Mouse (Mus musculus) urinary bladder, postnatal 25 days (tissue): ENCODE measurements at regions not wholly inside any gene's neighbourhood (a gene's known extent, or its start where the extent isn't known, plus 50 kb on each side); places are given as distances from the start of the nearest gene placed in this dataset.

ENCODE experiments used
- DNase-seq: peaks from one replicate; pipeline ENCODE4 v3.0.0; 2022; ENCODE audit warnings: low spot score

DNA sequence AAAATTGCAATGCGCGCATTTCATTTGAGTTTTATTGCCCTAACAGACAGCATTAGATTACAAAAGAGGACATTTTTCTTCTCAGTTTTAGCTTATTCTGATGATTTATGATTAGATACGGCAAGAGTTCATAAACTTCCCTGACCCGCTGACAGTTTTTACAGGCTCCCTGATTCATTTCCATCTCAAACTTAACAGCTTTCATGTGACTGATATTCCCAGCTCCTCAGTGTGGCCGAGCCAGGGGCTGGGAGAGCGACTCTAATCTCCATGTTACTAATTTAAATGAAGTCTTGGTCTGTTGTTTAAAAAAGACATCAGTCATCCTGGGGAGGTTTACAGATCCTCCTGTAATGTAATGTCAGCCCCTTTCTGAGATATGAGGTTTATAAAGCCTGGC, 355.5 kb upstream of the Prox1 start:
- DNase-seq, result no peak

DNA sequence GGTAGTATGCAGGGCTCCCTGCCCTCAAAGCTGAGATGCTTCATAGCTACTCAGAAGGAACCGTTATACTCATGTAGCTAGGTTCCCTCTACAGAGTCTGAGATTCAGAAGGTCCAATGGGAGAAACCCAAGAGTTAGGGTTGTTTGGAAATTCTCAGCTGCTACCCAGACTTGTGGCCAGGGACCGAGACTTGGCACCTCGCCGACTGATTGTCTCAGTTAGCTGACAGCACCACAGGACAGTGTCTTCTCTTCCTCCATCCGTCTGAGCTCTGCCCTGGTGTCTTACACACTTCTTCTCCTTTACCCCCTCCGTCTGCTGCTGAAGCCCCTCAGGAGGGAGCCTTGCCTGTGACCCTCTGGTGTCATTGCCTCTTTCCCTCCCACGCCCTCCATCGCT, 329.6 kb upstream of the Prox1 start:
- DNase-seq, result no peak

DNA sequence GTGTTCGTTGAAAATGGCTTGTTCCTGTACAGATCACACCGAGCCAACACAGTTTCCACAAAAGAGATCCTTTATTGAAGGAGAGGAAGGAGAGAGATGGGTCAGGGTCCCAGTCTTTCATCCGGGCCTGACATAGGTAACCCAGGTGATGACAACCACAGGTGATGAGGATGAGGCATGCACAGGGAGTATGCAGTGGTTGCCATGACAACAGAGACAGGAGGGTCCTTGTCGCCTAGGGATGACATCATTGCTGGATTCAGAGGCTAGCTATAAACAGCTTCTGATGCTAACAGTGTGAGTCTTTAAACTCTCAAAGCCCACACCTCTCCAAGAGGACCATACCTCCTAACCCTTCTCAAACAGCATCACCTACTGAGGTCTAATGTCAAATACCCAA, 327.0 kb upstream of the Prox1 start:
- no peak for DNase-seq

DNA sequence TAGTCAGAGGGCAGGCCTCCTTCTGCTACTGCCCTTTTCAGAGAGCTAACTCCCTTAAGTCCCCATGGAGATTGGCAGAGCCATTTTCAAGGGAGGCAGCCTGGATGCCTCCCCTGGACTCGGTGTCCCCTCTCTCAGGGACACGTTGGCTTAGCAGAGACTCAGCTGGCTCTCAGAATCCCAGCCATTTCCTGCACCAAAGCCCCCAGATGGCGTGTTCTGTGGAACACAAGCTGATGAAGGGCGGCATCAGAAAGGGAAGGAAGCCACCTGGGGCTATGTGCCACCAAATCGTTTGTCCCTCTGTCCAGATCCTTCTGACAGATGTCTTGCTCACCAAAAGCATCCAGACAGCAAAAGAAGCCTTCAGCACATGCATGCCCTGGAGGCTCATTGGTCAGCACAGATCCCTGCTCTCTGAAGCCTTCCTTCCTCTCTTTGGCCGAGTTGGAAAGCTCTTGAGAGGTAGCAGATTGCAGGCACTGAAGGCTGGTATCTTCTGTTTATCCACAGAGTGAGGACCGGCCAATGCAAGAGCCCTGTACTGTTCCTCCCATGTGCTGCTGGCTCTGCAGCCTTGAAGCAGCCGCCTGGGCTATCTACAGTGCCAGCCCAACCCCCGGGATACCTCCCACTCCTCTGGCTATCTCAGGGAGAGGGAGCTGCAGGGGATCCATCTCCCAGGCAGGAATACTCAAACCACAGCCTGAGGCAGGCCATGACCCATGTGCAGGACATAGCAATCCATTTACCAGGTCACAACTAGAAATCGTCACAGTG, 325.4 kb upstream of the Prox1 start:
- no peak for DNase-seq

DNA sequence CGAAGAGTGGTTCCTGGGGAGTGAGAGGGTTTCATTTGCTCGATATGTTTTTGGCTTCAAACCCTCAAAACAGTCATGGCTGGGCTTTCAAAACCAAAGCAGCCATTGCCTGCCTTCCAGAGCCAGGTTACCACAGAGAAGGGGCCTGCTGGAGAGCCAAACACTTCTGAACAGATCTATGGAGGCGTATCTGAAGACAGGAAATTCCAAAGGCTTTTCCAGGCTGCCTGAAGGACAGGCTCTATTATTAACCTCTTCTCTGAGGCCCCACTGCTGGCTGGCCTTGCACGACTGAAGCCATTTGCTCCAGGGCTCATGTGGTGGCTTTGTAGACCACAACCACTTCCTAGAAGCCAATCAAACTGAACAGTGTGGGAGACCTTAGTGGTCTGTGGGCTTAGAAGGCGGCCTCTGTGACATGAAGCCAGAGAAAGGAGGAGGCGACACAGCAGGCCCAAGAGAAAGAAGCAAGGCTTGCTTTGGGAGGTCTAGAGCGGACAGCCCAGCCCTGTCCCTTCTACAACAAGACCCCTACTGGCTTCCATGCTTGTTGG, 316.1 kb upstream of the Prox1 start:
- no peak for DNase-seq

DNA sequence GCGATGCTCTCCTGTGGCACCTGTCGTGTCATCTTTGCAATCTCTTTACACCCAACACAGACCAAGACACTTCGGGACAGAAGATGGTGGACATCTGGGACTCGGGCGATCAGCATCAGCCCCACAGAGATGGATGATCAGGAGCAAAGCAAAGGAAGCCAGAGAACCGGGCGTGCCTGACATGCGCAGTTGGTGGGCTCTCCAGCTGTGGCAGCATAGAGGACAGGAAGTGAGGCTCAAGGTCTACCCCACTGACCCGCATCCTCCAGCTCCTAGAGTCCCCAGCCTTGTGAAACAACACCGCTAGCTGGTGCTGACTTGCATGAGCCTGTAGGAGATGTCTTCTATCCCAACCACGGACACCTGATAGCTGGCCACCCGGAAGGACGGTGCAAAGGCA, 312.9 kb upstream of the Prox1 start:
- no peak for DNase-seq

DNA sequence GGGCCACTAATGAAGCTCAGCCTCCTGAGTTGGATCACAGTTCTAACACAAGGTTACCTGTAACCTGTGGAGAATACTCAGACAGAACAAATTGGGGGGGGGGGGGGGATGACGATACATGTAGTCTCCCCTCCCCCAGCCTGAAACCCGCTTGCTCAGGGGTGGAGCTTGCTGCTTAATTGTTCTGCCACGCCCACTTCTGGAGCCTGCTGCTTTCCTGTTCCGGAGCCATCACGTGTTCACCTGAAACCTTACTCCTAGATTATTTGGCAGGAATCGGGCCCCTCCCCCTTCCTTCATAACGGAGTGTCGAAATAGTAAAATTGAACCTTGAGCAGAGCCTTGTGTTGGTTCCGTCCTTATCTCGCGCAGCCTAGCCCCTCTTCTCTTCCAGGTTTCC, 310.6 kb upstream of the Prox1 start:
- DNase-seq, result no peak

DNA sequence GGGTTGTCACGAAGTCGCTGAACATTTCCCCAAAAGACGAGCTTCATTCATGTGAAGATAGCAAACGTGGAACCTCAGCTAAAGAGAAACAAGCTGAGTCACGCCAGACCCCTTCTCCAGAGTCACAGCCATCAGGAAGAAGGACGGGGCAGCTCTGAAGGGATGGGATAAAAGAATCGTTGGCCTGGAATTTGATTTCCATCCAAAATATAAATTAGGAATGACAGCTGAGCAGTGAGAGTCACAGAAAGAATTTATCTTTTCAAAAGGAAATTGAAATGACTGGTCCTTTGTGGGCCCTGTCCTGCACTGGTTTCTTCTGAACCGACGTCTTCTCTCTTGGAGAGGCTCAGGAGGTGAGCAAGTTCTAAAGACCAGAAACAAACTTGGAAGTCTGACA, 310.1 kb upstream of the Prox1 start:
- no peak for DNase-seq

DNA sequence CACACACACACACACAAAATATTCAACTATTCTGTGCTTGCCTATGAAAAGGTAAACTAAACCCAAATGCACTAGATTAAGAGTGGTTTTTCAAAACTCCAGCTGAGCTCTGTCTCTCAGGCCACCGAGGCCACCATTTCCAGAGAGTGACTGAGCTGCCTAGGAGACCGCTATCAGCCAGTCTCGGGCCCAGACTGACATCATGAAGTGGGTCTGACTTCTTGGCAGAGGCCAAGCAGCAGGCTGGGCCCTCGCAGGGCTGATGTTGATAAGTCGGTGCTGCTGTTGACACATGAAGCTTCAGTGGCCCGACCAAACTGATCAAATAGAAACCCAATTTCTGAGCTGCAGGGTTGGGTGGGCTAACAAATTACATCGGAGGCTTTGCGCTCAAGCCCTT, 302.2 kb upstream of the Prox1 start:
- no peak for DNase-seq

DNA sequence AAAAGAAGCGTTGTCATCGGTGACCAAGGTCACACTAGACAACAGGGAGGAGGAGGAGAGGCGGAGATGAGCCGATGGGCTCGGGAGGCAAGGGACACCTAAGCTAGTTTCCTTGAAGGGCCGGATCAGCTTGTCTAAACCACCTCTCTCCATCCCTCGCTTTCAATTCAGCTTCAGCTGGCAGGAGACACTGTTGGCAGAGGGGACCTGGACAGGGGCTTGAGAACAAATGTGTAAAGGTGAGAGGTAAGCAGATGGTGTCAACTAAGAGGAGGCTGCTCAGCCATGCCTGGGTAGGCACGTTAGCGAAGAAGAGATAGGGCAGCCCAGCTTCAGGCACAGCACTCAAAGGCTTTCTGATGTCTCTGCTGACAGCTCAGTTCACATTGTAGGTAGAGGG, 299.8 kb upstream of the Prox1 start:
- DNase-seq, result no peak

DNA sequence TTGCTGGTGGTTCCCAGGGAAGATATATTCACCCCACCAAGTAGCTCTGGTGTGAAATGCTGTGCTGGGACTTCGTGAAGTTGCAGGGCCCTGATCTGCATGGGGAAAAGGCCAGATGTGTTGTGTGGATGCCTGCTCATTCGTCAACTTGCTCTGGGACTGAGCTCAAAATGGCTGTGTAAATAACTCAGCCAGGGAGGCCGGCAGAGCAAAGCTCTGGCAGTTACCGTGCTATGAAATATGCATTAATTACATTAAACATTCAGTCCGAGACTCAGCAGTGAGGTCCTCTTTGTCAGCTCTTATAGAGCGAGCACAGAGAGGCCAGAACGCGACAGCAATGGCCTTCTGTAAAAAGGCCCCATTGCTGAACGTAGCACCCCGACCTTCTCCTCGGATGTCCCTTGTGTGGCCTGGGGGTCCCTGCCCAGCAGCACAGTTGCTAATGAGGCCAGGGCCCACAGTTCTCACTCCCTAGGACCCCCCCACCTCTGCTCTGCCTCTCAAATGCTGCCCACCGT, 287.1 kb upstream of the Prox1 start:
- DNase-seq, result no peak

DNA sequence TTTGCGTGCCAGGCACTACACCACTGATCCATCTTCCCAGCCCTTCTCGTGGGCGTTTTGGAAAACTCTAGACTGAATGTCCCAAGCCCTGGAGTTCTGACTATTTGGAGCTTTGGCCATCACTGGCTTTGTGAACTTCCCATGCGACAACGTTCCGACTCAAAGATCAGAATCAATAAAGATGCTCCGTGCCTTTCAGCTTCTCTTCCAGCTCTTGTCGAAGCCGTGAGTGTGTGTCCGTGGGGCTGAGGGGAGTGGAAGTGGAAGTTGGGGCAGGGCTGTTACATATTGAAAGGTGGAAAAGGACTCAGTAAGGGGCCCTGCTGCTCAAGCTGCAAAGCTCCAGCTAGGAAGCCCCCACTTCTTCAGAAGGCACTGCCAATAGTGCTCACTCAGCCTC, 283.0 kb upstream of the Prox1 start:
- DNase-seq, result no peak

DNA sequence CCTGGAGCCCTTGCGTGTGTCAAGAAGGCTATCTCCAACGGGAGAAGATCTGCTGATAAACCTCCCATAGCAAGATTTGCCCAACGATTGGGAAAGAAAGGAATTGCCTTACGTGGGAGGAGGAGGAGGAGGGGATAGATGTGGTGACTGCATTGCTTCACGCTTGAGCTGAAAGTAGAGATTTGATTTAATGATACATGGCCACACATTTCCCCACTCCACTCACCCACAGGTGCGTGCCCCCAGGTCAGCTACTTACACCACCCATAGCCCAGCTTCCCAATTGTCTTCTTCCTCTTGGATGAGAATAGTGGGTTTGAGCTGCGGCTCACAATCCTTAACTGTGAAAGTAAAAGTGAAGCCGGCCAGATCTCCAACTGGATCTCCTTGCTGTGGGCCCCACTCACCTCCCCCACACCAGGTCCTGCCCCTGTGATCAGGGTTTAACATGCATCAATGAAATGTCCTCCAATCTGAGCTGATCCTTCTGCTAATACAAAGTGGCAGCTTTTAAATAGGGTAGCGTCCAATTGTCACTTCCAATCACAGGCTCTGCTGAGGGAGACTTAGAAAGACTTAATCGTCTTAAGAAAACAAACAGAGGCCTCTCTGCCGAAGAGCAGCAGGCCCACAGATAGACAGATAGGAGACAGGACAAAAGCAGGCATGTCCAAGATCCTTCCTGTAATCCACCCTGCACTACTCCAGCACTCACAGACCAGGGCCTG, 281.8 kb upstream of the Prox1 start:
- no peak for DNase-seq

DNA sequence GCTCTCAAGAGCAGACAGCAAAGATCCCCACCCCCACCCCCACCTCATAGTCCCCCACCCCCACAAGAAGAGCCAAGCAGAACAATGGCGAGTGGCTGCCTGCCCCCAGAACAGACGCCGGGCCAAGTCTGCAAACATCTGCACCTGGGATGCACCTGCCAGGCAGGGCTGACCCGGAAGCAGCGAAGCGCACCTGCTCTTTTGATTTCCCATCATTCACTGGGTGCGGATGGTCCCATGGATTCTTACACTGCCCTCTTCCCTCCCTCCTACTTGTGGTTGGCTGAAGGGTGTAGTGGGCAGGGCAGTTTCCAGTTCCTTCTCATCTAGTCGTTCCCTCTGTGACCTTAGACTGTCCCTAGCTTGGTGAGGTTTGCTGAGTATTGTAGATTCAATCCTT, 277.7 kb upstream of the Prox1 start:
- DNase-seq, result no peak

DNA sequence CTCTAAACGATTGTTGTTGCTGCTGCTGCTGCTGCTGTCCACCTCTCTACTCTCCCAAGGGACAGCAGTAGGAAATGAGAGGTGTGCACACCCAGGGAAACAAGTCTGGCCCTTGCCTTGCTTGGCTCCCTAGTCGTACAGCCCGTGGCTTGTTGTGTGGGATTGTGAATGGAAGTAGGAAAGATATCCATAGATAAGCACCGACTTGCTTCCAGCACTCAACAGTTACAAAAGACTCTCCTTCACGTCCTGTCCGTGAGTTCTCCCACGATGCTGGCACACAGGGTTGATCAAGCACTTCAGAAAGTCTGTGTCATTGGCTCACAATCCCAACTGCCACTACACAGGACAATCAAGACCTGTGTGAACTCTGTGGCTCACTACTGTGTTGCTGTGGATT, 276.7 kb upstream of the Prox1 start:
- DNase-seq, result no peak

DNA sequence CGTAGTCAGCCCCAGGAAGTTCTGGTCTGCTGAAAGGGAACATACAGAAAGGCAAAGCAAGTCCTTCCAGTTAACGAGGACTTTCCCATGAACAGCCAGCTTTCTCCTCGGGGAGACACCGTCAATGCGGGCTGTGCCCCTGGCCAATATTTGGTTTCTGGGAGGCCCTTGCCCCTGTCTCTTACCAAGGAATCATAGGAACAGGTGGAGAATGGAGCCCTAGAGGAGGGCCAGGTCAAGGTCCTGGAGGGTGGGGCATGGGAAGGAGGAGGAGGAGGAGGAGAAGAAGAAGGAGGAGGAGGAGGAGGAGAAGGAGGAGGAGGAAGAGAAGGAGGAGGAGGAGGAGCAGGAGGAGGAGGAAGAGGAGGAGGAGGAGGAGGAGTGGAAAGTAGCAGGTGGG, 276.2 kb upstream of the Prox1 start:
- DNase-seq, result no peak

DNA sequence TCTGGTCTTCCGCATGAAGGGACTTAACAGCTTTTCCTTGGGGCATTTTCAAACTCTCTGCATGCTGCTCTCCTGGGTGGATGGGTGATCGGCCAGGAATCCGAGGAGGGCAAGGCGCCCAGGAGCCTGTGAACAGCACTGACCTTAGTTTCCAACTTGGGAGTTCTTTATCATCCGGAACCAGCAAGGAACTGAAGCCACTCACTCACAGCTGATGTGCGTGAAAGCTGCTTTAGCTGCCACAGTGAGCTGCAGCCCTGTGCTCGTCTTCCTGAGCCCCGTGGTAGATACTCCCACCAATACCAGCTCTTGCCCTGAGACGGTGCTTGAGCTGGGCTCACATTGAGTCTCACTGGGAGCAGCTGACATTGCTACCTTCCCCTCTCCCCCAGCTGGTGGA, 273.9 kb upstream of the Prox1 start:
- DNase-seq, result no peak

DNA sequence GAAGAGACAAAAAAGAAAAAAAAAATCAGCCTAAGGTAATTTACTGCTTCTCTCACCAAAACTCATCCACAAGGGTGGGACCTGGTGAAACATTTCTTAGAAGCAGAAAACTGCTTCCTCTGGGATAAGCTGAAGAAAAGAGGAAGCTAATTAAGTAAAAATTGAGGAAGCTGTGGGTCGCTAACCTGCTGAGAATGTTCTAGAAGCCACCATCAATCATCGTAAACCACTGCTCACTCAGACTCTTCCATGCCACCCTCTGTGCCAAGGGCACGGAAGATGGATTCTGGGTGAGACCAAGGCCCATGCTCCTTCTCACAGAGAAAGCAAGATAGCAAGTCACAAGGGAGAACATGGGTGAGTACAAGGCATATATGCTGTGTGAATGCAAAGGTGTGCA, 272.7 kb upstream of the Prox1 start:
- DNase-seq, result no peak

DNA sequence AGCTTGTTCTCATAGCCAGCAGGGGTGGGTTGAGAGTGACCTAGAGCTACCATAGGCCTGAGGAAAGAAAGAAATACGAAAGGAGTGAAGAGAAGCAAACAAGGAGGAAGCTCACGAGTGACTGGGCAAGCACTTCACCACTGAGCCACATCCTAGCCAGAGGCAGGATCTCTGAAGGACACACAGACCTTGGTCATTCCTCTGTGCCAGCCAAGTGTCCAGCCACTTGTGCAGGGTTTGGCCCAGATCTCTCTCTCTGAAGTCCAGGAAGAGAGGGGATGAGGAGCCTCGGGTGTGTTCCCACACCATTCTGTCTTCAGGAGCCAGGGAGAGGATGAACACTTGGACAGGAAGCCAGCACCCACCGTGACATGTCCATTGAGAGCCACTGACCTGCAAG, 271.7 kb upstream of the Prox1 start:
- DNase-seq, result no peak

DNA sequence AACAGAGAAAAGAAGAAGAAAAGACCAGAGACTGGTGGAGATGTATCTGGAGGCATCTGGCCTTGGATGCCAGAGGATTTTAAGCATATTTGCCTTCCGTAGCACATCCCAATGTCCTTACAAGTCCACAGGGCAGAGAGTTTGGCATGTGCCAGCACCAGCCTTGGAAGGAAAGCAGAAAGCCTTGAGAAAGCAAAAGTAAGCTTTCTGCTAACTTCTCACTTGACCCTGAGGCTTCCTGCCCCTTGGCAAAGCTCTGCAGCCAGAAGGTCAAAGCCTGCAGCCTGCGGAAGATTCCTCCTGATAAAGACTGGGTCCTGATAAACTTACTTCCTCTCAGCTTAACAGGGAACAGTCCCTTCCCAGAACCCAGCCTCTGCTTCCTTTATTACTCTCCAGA, 268.3 kb upstream of the Prox1 start:
- DNase-seq, result no peak

DNA sequence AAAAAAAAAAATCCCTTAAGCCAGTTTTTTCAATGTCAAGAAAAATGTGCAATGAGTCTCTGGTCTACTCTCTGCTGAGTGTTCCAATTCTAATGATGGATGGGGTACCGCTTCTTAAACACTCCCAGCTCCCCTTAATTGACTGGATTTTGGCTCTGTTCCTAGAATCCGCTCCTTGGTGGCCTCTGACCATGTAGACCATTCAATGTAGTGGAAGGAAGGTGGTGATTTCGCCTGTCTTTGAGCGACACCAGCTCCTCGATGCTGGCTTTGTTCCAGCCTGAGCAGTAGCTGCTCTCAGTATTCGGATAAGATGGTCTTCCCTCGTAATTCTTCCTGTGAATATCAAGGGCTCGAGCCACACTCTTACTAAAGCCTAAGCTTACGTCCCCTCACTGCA, 252.4 kb upstream of the Prox1 start:
- no peak for DNase-seq

DNA sequence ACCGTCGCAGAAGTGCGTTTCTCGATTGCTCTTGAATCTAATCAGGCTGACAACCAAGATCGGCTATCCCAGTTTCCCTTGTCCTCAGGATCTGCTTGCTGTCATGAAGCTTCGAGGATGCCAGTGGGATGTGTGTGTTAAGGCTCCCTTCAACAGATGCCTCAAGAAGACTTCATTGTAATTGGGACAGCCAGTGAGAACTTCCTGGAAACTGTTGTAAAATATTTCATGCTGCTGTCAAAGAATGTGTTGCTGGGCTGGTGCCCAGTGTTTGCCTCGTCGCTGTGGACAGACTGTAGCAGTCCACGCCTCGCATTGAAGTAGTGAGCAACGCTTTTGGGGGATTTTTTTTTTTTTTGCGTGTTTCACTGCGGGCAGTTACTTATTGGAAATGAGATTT, 249.2 kb upstream of the Prox1 start:
- DNase-seq, result peak; percentile 3

DNA sequence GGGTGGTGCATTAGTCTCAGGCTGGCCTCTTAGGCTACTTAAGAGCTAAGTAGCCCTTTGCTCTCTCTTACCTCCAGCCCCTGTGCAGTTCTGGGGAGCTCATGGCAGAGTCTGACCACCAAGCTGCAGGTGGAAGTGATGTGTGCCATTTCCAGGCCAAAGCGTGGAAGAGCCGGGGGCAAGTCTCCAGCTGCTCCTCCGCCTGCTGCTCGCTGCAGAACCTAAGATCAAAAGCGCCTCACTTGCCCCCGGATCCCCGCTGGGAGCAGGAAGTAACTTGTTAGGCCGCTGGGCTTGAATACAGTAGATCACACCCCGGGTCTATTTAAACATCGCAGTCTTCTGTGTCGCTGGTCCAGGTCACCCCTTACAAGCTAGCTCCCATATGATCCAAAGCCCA, 246.8 kb upstream of the Prox1 start:
- DNase-seq, result no peak
